Mouse (Mus musculus): ENCODE measurements around the gene Otos.
A peak's percentile ranks its signal among the peaks of the same experiment; 100 is the strongest.

Otos gene

DNA sequence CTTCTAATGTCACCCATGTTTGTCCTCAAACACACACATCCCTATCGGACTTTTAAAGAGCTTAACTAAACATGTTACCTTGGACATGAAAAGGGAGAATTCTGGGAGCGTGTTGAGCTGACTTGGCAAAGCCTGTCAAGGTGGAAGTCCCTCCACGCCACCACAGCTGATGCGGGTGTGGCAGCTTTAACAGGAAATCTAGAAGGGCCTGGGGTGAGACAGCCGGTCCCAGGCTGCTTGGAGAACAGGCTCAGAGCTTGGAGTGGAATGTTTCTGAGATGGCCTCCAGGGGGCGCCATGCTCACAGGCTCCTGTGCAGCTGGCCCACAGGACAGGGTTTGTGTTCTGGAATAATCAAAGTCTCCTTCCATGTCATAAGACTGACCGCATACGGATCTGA lies at the start of gene Otos:
Gene Otos (minus strand): TSS at position 169 of the 400 bp plus-strand sequence.
- peak; percentile 29 to 71 for DNase-seq (ENCODE audit: low spot score in 2 of 2)

DNA sequence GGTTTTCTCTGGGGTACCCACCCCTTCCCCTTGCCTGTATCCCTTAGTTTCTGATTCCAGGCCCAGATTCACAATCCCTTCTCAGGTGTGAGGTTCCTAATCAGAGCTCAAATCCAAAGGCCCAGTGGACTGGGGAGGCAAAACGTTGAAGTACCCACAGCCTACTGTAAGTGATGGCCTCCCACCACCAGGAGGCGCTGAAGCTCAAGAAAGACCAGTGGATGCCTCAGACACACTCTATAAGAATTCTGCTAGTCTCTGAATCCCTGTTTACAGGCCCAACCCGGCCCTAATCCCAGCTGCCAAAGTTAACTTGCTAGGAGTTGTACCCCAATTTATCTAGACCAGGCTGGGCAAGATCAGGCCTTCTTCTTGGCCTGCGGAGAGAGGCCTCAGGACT lies 48.2 kb upstream of the Otos start:
- DNase-seq (ENCODE audit: low spot score in 2 of 2) = peak; percentile 63 to 84

DNA sequence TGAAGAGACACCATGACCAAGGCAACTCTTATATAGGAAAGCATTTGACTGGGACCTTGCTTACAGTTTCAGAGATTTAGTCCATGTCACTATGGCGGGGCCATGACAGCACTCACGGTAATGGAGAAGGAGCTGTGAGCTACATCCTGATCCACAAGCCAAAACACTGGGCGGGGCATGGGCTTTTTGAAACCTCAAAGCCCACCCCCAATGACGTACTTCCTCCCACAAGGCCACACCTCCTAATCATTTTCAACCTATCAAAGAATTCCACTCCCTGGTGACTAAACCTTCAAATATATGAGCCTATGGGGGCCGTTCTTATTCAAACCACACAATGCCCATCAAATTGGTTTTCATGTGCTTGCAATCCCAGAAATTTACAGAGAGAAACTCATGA lies 47.1 kb upstream of the Otos start:
- no peak for DNase-seq (ENCODE audit: low spot score in 2 of 2)

DNA sequence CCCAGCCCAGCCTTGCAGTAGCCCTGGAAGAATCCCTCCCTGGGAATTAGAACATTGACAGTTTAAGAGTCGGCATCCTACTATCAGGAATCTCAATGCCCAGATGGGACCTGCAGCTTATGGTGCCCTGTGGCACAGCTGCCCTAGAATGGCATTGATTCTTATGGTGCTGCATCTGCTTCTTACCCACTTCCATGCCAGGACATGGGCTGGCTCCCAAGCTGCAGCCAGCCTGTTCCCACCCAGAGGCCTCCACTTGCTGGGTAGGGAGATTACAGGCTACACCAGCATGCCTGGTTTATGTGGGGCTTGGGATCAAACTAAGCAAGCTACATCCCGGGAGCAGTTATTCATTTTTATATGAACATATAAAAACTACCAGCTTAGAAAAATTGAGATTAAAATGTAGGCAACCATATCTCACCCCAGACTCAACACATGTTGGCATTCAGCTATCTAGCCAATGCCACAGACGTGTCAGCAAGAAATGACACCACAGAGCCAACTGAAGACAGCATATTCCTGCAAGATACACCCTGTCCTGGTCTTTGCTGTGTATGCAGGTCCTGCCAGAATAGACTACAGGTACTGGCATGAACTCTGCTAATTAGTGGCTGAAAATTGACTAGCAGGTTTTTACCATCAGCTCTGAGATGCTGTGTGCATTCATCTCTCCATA lies 42.7 kb upstream of the Otos start:
- DNase-seq (ENCODE audit: low spot score in 2 of 2) = peak in 1 of 2 experiments; percentile 16

DNA sequence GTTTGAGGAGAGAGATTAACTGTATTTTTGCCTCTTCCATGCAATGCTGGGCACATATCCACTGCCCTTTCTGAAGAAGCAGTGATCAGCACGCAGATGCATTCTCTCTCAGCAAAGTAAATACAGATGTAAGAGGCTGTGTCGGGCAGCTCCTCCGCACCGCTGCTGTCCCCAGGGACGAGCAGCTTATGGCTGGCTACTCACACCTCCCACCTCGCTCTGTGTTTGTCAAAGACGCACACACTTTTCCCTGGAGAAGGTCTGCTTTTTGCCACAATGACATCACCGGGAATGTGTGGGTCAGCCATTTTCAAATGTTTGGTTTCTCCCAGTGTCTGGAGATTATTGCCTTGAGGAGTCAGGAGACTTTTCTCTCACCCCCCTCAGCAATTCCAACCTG lies 38.4 kb upstream of the Otos start:
- DNase-seq (ENCODE audit: low spot score in 2 of 2) = no peak

DNA sequence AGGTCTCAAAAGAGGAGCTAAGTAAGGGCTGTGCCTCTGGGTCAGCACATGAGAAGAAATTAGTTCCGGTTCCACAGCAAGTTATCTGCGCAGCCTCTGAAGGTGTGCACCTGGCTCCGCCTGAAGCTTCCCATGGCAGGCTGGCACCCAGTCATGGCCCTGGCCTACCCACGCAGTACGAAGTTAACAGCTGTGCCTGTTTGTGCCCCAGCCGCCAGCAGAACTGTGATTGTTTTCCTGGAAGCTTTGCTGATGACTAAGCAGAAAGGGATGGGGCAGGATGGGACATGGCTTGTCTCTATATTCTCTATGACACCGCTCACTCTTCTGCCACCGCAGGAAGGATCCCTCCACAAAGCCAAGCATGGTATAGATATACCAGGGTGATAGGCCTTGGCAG lies 34.5 kb upstream of the Otos start:
- DNase-seq (ENCODE audit: low spot score in 2 of 2) = no peak

DNA sequence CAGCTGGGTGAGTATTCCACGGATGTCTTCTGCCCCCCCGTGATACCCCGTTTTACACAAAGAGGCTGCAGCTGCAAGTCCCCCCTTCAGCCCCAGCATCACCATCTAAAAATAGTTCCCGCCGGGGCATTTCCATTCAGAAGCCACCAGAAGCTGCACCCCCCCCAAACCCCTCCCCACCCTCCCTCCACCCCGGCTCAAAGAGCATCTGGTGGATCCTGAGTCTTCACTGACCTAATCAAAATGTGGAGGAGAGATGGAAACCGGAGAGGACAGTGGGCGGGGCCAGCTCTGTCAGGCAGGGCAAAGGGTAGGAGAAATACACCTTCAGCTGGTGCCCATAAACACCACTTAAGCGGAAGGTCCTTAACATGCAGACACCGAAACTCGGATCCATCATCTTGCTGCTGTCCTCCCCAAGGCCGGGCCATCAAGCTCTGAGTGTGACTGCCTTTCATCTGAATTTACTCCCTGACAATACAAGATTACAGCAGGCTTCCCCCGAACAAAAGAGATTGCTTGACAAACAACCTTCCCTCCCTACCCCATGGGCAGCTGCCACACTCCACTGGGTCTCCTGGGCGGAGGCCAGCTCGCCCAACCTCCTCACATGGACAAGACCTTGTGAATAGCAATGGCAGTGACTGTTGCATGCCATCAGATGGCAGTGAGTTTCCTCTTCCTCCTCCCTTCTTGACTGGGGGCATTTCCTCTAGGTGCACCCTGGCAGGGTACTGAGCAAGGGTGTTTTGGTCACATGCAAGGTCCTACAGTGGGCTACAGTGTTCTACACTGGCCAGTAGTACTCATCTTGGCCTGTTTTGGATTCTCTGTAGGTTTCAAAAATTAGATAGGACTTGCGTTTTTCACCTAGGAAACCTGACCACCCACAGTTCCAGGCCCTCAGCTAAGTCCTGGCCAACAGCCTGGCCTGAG lies 32.3 kb upstream of the Otos start:
- DNase-seq (ENCODE audit: low spot score in 2 of 2) = no peak

DNA sequence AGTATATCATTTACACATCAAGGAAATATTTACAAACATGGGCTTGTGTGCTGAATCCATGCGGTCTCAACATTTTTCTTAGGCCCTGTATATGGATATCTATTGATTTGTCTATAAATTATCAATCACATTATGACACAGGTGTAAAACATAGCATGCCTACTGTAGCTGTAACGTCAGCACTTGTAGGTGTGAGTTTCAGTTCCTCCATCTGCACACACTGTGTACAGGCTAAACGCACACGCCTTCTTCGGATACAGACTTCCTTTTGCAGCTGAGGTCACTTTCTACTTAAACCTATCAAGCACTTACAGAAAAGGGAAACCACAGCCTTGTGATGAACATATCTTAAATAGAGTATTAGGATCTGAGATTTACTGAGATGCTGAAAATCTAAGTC lies 30.1 kb upstream of the Otos start:
- DNase-seq (ENCODE audit: low spot score in 2 of 2) = no peak

DNA sequence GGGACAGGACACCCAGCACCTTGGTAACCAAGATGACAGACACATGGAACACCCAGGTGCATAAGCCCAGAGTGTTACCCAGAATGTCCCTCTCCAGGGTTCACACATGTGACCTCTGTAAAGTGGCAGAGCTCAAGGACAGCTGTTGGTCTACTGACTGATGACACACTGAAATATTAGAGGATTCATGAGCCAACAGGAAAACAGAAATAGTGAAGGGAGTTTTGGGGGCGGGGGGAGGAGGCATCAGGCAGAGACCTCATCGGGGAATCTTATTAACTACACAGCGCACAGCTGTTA lies 28.0 kb upstream of the Otos start:
- DNase-seq (ENCODE audit: low spot score in 2 of 2) = no peak

DNA sequence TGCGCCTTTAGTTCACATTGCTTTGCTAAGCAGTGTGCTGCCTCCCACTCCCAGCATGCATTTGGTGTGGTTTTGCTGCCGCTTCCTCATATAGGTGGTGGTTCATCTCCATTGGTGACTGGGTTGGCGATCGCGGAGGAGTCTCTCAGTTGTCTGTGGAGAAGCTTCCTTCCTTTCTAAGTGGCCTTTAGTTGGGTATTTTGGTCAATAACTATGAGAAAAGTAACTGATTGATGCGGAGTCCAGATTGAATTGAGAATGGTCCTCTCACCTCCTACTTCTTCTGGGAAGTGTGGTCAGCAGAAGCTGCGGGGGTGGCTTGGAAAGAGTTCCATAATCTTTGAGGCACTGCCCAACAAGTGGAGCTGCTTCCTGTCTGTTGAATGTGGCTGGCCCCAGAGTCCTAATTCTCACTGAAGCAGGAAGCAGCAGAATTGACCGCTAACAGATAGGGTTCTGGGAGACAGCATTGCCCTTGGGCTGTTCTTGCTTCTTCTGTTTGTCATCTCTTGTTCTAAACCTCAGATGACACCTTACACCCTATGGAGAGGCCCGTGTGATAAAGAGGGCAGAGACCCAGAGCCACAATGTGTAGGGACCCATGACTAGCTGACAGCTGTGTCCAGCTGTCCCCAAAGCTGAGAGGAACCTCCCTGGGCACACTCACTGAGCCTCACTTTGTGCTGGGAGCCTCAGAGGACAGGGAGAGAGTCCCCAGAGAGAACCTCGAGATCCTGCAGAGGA lies 27.5 kb upstream of the Otos start:
- no peak for DNase-seq (ENCODE audit: low spot score in 2 of 2)

DNA sequence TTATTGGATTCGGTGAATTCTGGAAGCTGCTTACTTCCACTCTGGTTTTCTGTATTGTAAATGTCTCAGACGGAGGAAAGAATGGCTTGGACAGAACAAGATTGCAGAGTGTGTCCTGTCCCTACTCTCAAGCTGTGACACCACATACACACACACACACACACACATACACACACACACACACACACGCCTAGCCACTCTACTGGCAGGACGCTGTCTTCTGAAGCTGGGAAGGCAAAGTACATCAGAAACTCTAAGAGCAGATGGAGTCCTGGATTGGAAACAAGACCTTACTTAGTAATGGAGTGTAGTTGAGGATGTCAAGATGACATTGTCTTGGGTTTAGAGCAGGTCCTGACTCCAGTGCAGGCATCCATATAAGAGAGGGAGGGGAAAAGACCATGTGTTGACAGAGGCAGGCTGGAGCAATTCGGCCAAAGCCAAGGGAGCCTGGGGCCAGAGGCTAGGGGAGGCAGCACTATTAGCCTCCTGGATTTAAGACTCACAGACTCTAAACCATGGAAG lies 24.7 kb upstream of the Otos start:
- no peak for DNase-seq (ENCODE audit: low spot score in 2 of 2)

DNA sequence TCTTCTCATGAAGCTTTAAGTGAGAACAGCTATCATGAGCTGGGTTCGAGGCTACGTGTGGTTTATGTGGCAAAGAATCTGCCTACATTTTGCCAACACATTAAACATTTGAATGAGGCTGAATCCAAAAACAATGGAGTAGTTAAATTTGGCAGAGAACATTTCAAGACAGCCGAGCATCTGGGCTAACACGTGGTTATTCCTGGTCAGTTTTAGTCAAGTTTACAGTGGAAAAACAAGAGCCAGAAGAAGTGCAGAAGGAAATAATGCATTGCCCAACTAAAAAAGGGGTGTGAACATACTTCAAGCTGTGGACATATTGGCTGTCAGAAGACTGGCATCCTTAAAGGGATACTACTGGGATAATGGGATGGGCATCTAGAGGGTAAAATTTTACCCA lies 22.7 kb upstream of the Otos start:
- no peak for DNase-seq (ENCODE audit: low spot score in 2 of 2)

DNA sequence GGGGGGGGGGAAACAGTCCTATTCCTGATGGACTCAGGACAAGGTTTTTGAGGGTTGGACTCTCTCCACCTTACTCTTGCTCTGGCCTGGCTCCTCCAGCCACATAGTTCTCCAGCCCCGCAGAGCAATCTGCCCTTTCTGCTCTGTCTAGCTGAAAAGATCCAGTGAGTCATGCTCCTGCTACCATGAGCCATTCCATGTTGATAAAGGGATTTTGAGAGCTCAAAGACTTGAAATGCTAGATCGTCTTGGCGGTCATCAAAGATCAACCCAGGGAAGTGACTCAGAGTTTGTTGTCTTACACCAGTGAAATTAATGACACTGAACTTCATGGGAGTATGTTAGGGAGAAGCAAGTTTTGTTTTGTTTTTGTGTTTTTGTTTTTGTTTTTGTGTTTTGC lies 20.8 kb upstream of the Otos start:
- no peak for DNase-seq (ENCODE audit: low spot score in 2 of 2)

DNA sequence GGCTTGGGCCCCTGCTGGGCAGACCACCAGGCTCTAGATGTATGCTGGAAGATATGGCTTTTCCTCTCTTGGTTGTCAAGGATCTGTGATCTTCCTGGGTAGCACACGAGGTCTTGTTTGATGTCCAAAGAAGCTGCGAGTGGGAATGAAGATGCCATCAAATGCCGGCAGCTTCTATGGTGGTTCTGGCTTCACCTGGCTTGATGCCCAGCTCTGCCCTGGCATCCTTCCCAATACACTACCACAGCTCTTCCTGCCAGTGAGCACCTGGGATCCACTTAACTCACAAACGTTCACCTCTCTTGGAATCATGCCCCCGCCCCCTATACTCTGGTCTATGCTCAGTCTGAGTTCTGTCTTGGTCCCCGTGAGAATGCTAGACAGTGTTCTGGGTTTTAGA lies 18.5 kb upstream of the Otos start:
- no peak for DNase-seq (ENCODE audit: low spot score in 2 of 2)

DNA sequence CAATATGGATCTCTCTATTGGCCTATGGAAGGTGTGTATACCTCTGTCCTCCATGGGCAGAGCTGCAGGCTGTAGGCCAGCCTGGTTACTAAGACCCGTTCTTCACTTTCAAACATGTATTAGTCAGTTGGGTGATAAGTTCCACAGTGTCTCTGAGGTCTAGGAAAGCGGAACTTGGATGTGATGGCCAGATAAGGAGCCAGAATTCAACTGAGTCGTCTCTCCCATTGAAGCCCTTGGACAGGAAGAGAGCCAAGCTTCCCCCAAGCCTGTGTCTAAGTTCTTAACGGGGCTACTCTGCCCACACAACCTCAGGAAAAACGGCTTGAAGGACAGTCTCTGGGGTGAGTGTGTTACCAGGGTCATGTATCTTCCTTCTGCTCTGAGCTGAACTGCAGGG lies 10.8 kb upstream of the Otos start:
- no peak for DNase-seq (ENCODE audit: low spot score in 2 of 2)

DNA sequence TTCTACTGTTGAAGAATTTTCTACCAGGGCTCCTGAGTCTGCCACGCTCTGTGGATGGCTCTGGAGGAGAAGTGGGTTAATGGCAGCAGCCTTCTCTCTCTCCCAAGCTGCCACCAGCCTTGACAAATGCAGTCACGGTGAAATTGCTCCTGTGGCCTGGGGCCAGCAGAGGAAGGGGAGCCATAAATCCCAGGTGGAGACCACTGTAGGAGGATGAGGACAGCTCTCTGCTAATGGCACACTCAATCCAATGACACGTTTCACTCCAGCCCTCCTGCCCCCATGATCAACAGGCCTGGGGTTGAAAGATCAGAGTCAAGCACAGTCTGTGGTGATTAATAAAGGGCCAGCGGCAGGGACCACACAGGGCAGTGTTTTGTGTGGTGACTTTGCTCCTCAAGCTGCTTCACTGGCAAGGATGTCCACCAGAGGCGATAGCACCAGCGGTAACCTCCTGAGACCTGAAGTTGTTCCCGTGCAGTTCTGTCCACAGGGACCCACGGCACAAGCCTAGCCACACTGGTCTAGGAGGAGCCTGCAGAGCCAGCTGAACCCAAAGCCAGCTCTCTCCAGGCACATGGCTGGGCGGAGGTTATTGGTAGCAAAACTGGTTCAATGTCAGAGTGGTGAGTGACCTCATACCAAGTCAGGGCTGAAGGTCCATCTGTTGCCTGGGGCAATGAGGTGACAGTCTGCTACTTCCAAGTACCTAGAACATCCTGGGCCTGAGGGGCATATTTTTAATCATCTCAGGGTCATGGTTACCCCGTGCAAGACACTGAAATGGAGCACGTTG lies 8.6 kb upstream of the Otos start:
- no peak for DNase-seq (ENCODE audit: low spot score in 2 of 2)

DNA sequence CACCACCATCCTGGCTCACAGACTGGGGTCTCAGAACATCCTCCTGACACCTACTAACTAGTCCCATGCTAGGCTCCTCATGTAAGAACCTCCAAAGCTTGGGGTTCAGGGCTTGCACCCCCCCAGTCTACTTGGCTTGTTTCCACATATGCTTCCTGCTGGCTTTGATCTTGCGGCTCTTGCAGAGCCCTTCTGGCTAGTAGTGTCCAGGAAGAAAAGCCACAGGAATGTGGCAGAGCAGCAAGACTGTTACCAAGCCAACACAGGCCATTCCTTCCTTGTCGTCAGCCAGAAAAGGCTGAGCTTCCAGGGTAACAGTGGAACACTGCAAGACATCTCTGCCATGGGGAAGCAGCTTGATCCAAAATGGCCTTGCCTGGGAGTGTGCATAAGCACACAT lies 6.0 kb upstream of the Otos start:
- no peak for DNase-seq (ENCODE audit: low spot score in 2 of 2)

DNA sequence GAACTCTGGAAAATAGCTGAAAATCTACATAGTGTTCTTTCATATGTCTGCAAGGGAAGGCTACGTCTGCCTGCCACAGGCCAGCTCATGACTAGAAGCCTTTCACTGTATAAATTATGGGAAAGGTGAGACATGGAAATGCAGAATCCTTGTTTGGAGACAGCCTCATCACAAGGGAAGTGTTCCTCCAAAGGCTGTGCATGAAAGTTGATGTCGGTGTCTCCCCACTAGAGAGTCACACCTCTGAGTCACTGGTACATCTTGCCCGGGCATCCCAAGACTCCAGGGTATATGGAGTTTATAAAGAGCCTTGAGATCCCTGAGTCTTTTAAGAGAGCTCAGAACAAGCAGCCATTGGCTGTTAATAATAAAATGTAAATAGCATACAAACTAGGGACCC lies 4.5 kb upstream of the Otos start:
- DNase-seq (ENCODE audit: low spot score in 2 of 2) = no peak

DNA sequence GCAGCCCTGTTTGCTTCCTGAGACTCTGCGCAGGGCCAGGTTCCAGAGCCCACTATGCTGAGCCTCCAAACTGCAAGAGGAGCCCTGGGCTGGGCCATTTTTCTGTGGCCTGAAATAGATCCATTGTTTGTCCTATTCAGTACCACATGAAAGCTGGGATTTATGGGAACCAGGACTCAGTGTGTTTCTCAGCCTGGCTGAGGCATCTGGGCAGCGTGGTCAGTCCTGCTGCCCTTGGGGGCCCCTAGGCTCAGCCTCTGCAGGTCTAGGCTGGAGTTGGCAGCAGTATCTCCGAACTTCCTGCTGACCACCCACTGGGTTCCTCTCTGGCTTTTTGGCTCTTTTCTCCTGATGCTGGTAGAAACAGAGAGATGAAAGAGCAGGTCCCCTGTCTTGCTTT lies 2.8 kb upstream of the Otos start:
- DNase-seq (ENCODE audit: low spot score in 2 of 2) = no peak

DNA sequence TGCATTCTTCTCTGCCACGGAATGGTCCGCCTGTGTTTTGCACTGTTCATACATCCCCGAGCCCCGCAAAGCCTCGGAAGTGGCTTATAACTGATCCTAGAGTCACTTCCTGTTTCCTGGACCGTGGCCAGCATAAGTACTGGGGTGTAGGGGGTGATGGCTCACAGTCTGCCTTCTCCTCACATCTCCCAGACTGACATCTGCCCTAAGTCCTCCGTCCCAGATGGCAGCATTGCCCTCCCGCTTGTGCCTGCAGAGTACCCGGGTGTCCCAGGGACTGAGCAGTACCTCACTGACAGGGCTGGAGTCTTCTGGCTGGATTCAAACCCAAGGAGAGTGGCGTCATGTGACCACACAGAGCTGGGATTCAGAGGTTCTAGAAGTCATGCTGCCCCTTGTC lies 444 bp downstream of the Otos start:
- DNase-seq (ENCODE audit: low spot score in 2 of 2) = no peak

DNA sequence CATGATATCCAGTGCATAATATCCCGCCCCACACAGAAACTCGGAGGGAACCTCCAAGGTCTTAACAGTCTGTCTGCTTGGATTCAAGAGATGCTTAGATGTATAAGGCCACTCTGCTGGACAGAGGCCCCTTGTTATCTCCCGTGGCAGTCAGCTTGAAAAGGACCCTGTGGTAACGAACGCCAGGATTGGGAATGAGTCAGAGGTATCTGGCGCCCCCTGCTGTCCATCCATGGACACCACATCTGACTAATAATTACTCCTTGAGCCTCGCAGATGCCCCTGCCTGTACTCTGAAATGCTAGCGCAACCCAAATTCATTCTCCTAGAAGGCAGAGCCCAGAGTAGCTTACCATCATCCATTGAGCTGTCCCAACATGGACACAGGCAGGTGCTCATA lies 889 bp downstream of the Otos start:
- DNase-seq (ENCODE audit: low spot score in 2 of 2) = peak; percentile 37 to 76

DNA sequence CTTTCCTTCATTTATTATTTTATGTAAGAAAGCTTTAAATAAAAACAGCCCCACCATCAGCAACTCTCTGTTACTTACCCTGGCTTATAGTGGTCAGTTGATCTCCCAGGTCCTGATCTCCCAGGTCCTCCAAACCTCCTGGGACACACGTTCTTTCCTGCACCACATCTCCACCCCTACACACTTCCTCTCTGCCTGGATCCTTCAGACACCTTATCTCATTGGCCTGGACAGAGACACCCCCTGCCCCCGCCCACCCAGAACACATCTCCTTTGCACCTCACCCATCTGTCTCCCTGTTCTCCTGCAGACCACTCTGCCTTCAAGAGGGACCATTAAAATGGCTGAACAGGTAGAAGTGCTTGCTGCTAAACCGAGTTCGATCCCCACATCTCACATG lies 1.6 kb downstream of the Otos start:
- DNase-seq (ENCODE audit: low spot score in 2 of 2) = no peak

All from spleen, postnatal 10 days (tissue).